Mouse (Mus musculus) bone marrow macrophage, adult 2 months (primary cell): ENCODE results near the gene Arhgef33.

ENCODE experiments used
- CTCF ChIP-seq: IDR thresholded peaks from 2 replicates; pipeline ENCODE4 v1.5.1; 2012; ENCODE audit warnings: low read depth, mild to moderate bottlenecking, low read length, moderate library complexity
- POLR2A ChIP-seq: IDR thresholded peaks from 2 replicates; pipeline ENCODE4 v1.6.1; 2012; ENCODE audit warnings: mild to moderate bottlenecking, low read depth, low read length, borderline replicate concordance

- TF ChIP-seq CTCF (no peak), POLR2A (no peak)
Measured at GRCm38 (mm10) chr17:80411182-80411581, 104.0 kb downstream of the Arhgef33 start.
